Mouse (Mus musculus): ENCODE measurements around the gene Peak1.

GRCm38 (mm10) chr9:56235281-56235680 lies 182.6 kb downstream of the Peak1 start:
- no peak for TF ChIP-seq CTCF (IDR thresholded peaks at IDR 0.05; ENCODE audit: control insufficient read depth, insufficient read depth, insufficient read length)
- TF ChIP-seq CEBPB (IDR thresholded peaks at IDR 0.05; ENCODE audit: low read depth): no peak
- TF ChIP-seq MAX (IDR thresholded peaks at IDR 0.05): no peak
- no peak for TF ChIP-seq MYOD1 (IDR thresholded peaks at IDR 0.05; ENCODE audit: control insufficient read depth, insufficient read length, low read depth)
- TF ChIP-seq USF1 (IDR thresholded peaks at IDR 0.05; ENCODE audit: low read depth): no peak
- no peak for TF ChIP-seq FOSL1 (IDR thresholded peaks at IDR 0.05; ENCODE audit: insufficient read depth, low read length, poor library complexity, severe bottlenecking)
- no peak for TF ChIP-seq MYOG (IDR thresholded peaks at IDR 0.05; ENCODE audit: control insufficient read depth, extremely low read depth, insufficient read length)

Measured in C2C12 (cell line).